11 mouse cellular contexts compared by ENCODE assay signal in the genomic region with DNA sequence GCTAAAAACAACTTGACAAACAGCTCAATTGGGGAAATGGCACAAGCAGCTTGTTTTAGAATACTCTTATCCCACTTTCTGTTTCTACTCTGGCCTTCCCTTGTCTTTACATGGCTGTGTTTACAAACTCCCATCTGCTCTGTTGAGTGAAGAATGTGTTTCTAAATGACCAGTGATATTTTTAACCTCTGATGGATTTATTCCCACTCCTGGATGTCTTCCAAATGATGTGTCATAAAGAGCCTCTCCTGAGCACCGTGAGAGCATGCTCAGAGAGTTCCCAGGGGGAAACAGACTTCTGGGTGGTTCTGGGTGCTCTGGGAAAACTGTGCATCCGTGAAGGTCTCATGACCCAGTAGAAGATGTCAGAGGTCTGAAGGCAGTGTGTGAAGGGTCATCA. TPM values are rescaled to one million over a fixed set of nuclear protein-coding genes. Genes with fewer than 3 reads are reported as not detected.
DNase-seq lines count a peak whose midpoint lies in the region; ATAC-seq and TF ChIP-seq lines count a peak whose summit lies in the region.
"Had no signal": no experiment of that assay in that cellular context is flagged by ENCODE, and none has a peak within 500 bp of the region (broad histone marks: within the 10 kb centered on the region; RNA-seq: fewer than 3 reads in every experiment).

No protein-coding gene starts in this region.

- H3K4me3 ChIP-seq in forebrain, embryonic 14.5 days (ENCODE audit: low read depth, low read length): no peak overlapping the region
- no peak overlapping the region for H3K4me3 ChIP-seq in forebrain, embryonic 12.5 days (replicated peaks)
- H3K4me3 ChIP-seq in heart, adult 2 months: no peak overlapping the region
- no peak overlapping the region for H3K4me3 ChIP-seq in lung, embryonic 15.5 days

- H3K36me3 ChIP-seq in forebrain, embryonic 14.5 days (ENCODE audit: control insufficient read depth, insufficient read depth, low read length): no peaks in the 10 kb centered on the region
- no peaks in the 10 kb centered on the region for H3K36me3 ChIP-seq in forebrain, embryonic 12.5 days (replicated peaks)
- H3K36me3 ChIP-seq in heart, adult 2 months (ENCODE audit: control insufficient read depth, insufficient read depth, low read length): peaks cover 2% of the 10 kb centered on the region; the same call in 1 of the 2 replicates
- H3K36me3 ChIP-seq in lung, embryonic 15.5 days: no peaks in the 10 kb centered on the region

- no peak for TF ChIP-seq POLR2A in heart, adult 2 months (IDR thresholded peaks at IDR 0.05; ENCODE audit: insufficient read depth, low read depth, low read length)

- H3K9me3 ChIP-seq in forebrain, embryonic 14.5 days (replicated peaks; ENCODE audit: control insufficient read depth, low read length): no peaks in the 10 kb centered on the region
- no peaks in the 10 kb centered on the region for H3K9me3 ChIP-seq in forebrain, embryonic 12.5 days
- no peaks in the 10 kb centered on the region for H3K9me3 ChIP-seq in lung, embryonic 15.5 days

- H3K27ac ChIP-seq in forebrain, embryonic 14.5 days (ENCODE audit: low read depth, low read length): no peak overlapping the region
- no peak overlapping the region for H3K27ac ChIP-seq in forebrain, embryonic 12.5 days
- H3K27ac ChIP-seq in heart, adult 2 months: peak overlapping the region; percentile 86
- peak overlapping the region; percentile 76 for H3K27ac ChIP-seq in lung, embryonic 15.5 days

- intact Hi-C loops in heart, adult 2 months (cut with DNase I): loop anchor here (5.0 kb wide), 1 partner anchor 83 kb away; no protein-coding TSS in a partner anchor

- no peak for TF ChIP-seq EP300 in heart, adult 2 months (IDR thresholded peaks at IDR 0.05; ENCODE audit: insufficient read depth, low read depth, low read length)

- no peak for ATAC-seq in forebrain, embryonic 14.5 days
- ATAC-seq in forebrain, embryonic 12.5 days (ENCODE audit: low FRiP score): no peak
- peak; percentile 81 for ATAC-seq in lung, embryonic 15.5 days (ENCODE audit: borderline replicate concordance, extremely low read depth, low FRiP score, low TSS enrichment)
- no peak for ATAC-seq in erythroblast, adult 5-6 weeks (replicated peaks; ENCODE audit: low FRiP score, poor library complexity, severe bottlenecking)

- no peak for TF ChIP-seq CTCF in heart, adult 2 months (IDR thresholded peaks at IDR 0.05)

- H3K4me2 ChIP-seq in forebrain, embryonic 14.5 days (ENCODE audit: low read length): no peak overlapping the region
- H3K4me2 ChIP-seq in forebrain, embryonic 12.5 days: no peak overlapping the region
- H3K4me2 ChIP-seq in lung, embryonic 15.5 days: no peak overlapping the region

- H3K79me2 ChIP-seq in heart, adult 2 months (replicated peaks; ENCODE audit: control insufficient read depth, insufficient read depth, low read length): no peaks in the 10 kb centered on the region; the same call in 1 of the 2 replicates

- no peak overlapping the region for H3K9ac ChIP-seq in forebrain, embryonic 14.5 days (ENCODE audit: low read length)
- no peak overlapping the region for H3K9ac ChIP-seq in forebrain, embryonic 12.5 days
- no peak overlapping the region for H3K9ac ChIP-seq in heart, adult 2 months (ENCODE audit: low read depth, low read length)
- no peak overlapping the region for H3K9ac ChIP-seq in lung, embryonic 15.5 days

- no peaks in the 10 kb centered on the region for H3K27me3 ChIP-seq in forebrain, embryonic 14.5 days (replicated peaks; ENCODE audit: control insufficient read depth, insufficient read depth, low read length)
- no peaks in the 10 kb centered on the region for H3K27me3 ChIP-seq in forebrain, embryonic 12.5 days
- no peaks in the 10 kb centered on the region for H3K27me3 ChIP-seq in heart, adult 2 months (ENCODE audit: control insufficient read depth, insufficient read depth, low read length)
- H3K27me3 ChIP-seq in lung, embryonic 15.5 days: no peaks in the 10 kb centered on the region
- H3K27me3 ChIP-seq: CH12.LX had no signal

- no peaks in the 10 kb centered on the region for H3K4me1 ChIP-seq in forebrain, embryonic 14.5 days (ENCODE audit: control insufficient read depth, insufficient read depth, low read length)
- H3K4me1 ChIP-seq in forebrain, embryonic 12.5 days: no peaks in the 10 kb centered on the region
- H3K4me1 ChIP-seq in heart, adult 2 months (ENCODE audit: control insufficient read depth, insufficient read depth, low read length): peaks cover 5% of the 10 kb centered on the region
- H3K4me1 ChIP-seq in lung, embryonic 15.5 days: peaks cover 35% of the 10 kb centered on the region

- 61% methylated on average over 2 of the region's 2 CpGs for WGBS in forebrain, embryonic 14.5 days
- WGBS in forebrain, embryonic 12.5 days: 79% methylated on average over 2 of the region's 2 CpGs
- 4% methylated on average over 2 of the region's 2 CpGs for WGBS in heart, adult 2 months
- 21% methylated on average over 2 of the region's 2 CpGs for WGBS in lung, embryonic 15.5 days

- DNase-seq in forebrain, embryonic 14.5 days (ENCODE audit: low spot score): peak; percentile 16
- peak; percentile 44 for DNase-seq in 3134 (ENCODE audit: extremely low read depth, insufficient read length, low spot score)
- DNase-seq in heart, adult 2 months: peak in 1 of 2 experiments; percentile 45
- no peak for DNase-seq in c-Kit-positive CD71-positive TER-119-positive erythroid progenitor cells, embryonic 14.5 days (ENCODE audit: low spot score)
- DNase-seq in right cerebral cortex, postnatal 4 days: no peak
- DNase-seq: gastrocnemius, postnatal 36 days had no signal

RNA-seq across cellular contexts. Expression of a gene that starts 24.1 kb away (rescaled TPM):
- 0.80 and 1.1 TPM in 2 replicates for polyA plus RNA-seq in forebrain, embryonic 14.5 days (2014; fragmentation: Nextera tagmentation; extraction: Ambion mirVana)
- polyA plus RNA-seq in forebrain, embryonic 12.5 days (2016; fragmentation: Nextera tagmentation; extraction: Ambion mirVana): 0.47 and 0.63 TPM in 2 replicates
- total RNA-seq in heart, adult 2 months (2021): 10 to 100 TPM; 51.2 to 55.1 TPM
- 52.0 and 73.9 TPM in 2 replicates for polyA plus RNA-seq in heart, adult 2 months (2012; rRNA removed)
- 1.4 and 1.5 TPM in 2 replicates for polyA plus RNA-seq in lung, embryonic 15.5 days (2015; fragmentation: Nextera tagmentation; extraction: Ambion mirVana)
- total RNA-seq in erythroblast, adult 5-6 weeks (2015; ENCODE audit: low replicate concordance): not detected in 2 replicates
- total RNA-seq in erythroblast, adult 5-6 weeks (2017; ENCODE audit: low replicate concordance): not detected in 2 replicates
- total RNA-seq: CH12.LX; common myeloid progenitor, adult 5-6 weeks had no signal

Comparison
In these comparisons a context has a peak if more than half of its experiments do, and no peak if none do; other contexts are left out.
1. DNase-seq: peak in forebrain, embryonic 14.5 days (single experiment) and 3134 (single experiment); none in c-Kit-positive CD71-positive TER-119-positive erythroid progenitor cells, embryonic 14.5 days (single experiment) and right cerebral cortex, postnatal 4 days (single experiment).
2. H3K27ac ChIP-seq: peak in heart, adult 2 months (single experiment) and lung, embryonic 15.5 days (single experiment); none in forebrain, embryonic 14.5 days (single experiment) and forebrain, embryonic 12.5 days (single experiment).
3. RNA of a gene that starts 24.1 kb away (polyA plus RNA-seq): 52.0 to 73.9 TPM in heart, adult 2 months; 1.4 to 1.5 TPM in lung, embryonic 15.5 days, 0.80 to 1.1 TPM in forebrain, embryonic 14.5 days and 0.47 to 0.63 TPM in forebrain, embryonic 12.5 days; every median in the first group is over 10 times any median in the second.